Mouse (Mus musculus): ENCODE measurements around the gene Wdr63. TPM values are rescaled to one million over a fixed set of nuclear protein-coding genes. Genes with fewer than 3 reads are reported as not detected.
A peak's percentile ranks its signal among the peaks of the same experiment; 100 is the strongest.

Wdr63 gene
- under 1 TPM in 1 of 2 experiments, not detected in 1; 0.64 TPM for total RNA-seq (2021)

DNA sequence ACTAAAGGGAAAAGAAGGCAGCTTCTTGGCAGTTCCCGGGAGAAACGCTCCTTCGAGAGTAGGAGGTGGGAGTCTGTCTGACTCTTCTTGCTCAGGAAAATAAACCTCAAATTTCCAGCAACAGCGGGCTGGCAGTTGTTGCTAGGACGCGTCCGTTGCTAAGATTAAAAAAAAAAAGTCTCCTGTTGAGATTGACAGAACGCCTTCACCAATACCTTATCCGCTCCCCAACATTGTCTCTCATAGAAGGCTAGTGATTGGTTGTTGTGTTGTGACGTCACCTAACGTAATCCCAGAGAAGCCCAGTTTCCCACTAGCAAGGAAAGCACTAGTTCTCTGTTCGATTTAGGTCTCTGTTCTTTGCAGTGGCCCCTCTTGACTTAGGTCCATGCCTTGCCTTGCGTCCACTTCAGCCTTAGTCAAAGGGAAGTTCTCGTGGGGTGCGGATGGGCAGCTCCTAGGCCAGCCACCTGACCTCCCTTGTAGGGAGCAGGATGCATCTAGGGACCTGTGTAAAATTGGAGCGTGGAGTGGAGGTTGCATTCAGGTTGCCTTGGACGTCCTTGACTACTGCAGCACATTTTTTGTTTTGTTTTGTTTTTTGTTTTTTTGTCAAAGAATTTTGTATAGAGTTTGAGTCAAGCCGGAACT is at the start of gene Wdr63:
TSS of gene Wdr63 (minus strand) at position 210 of the 651 bp plus-strand sequence.
- peak; percentile 32 to 57 for DNase-seq (ENCODE audit: low spot score in 2 of 2)

DNA sequence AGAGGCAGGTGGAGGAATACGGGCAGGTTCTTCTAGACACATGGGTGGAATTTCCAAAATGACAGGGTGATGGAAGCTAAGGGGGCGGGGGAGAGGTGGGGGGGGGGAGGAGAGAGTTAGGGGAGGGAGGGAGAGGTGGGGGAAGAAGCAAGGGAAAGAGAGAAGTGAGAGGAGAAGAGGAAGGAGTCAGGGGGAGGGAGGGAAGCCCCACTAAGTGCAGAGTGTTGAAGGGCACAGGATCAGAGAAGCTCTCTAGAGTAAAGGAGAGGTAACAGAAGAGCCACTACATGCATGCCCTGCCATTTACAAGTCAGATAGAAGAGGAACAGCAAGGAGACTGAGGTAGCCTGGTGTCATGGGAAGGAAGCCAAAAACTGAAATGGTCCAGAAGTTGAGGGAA is 48.9 kb upstream of the Wdr63 start:
- intact Hi-C loops (cut with DNase I) = no loop called here
- no peak for DNase-seq (ENCODE audit: low spot score in 2 of 2)

More for the DNA sequence above, at the start of gene Wdr63:
- intact Hi-C loops (cut with DNase I) = no loop called here

DNA sequence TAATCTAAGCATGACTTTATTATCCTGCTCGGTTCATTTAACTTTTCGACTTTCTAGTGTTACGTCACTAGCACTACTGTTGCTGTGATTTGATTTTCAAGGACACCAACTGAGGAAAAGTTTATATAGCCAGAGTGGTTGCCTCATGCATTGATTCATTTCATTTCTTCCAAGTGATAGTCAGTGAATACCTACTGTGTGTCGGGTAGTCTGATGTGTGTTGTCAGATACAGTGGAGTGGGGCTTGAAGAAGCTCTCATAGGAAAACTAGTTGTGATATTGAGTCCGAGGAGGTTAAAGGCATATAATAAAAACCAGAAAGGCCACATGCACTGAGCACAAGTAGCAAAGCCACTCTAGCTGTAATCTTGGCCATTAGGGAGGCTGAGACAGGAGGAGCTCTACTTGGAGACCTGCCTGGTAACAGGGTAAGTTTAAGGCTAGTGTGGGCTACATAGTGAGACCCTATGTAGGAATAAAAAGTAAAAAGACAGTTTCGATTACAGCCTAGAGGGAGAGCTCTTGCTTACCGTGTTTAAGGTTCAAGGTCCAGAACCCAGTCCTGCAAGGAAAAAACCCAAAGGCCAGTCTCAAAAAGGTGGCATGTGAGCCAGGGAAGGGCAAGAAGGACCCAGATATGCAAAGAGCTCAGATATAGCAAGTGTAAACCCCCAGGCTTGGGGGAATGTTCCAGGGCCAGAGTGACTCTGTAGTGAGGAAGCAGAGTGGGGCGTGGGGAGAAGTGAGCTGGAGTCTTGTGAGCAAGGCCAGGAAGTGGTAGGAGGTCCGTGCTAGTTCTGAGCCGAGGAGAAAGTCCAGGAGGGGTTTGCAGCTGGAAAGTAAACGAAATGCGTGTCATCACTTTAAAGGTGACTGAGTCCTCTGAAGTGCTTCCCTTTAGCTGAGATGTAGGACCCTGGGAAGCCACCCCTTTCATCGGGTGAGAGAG is 48.0 kb upstream of the Wdr63 start:
- intact Hi-C loops (cut with DNase I) = no loop called here

DNA sequence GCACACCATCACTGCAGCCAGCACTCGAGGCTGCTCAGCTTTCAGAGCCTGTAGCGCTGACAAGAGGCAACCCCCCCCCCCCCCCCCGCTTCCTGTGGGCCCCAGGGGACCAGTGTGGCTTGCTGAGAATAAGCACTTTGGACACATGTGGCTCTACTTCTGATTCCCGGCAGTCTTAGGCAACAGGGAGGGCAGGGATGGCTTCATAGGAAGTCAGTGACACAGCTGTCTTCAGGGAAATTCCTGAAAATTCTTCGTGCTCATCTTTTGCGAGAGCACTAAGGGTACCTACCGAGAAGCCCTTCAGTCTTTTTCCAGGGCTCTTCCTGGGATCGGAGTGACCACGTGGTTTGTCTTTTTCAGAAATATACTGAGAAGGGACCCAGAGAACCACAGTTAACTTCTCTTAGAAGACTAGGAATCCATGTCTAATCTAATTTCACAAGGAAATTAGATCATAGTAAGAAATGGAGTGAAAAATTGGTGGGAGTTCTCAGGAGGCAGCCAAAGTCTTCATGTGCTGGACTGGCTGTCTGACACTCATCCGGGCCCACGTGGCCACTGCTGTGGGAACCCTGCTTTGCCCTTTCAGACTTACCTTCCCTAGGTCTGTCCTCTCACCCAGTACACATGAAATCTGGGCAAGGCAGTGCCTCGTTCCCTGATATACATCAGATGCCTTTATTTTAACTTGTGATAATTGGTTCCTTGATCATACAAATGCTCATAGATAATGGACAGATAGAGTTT is 46.1 kb upstream of the Wdr63 start:
- DNase-seq (ENCODE audit: low spot score in 2 of 2) = no peak
- intact Hi-C loops (cut with DNase I) = no loop called here

More for the DNA sequence above, 48.0 kb upstream of the Wdr63 start:
- DNase-seq (ENCODE audit: low spot score in 2 of 2) = no peak

DNA sequence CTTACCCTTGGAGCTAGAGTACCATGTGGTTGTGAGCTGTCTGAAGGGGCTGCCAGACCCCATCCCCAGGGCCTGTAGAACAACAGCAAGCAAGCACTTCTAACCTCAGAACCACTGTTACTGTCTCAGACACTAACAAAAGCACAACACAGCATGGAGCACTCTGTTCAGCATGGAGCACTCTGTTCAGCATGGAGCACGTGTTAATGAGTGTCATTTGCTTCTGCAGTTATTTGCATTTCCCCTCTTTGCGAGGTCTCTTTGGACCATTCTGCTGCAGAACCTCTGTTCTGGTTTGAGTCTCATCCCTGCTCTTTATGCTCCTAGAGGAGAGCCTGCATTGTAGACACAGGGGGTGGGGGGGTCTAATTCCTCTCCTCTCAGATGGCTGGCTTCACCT is 45.0 kb upstream of the Wdr63 start:
- intact Hi-C loops (cut with DNase I) = no loop called here
- no peak for DNase-seq (ENCODE audit: low spot score in 2 of 2)

DNA sequence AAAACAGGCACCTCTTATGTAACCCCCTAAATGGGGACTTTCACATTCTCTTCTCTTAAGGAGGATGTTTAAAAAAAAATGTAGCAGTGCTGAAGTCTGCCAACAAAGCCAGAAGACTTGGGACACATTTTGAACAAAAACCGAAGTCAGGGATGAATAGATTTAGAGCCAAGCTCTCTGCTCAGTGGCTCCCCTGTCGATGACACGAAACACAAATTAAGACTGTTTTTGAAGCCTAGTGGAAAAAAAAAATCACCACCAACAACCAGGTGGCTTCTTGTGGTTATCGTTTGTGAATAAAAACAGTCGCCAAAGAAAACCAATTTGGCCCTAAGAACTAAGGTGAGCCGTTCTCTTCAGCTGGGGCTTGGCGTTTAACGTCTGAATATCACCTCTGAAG is 44.4 kb upstream of the Wdr63 start:
- DNase-seq (ENCODE audit: low spot score in 2 of 2) = no peak
- intact Hi-C loops (cut with DNase I) = no loop called here

DNA sequence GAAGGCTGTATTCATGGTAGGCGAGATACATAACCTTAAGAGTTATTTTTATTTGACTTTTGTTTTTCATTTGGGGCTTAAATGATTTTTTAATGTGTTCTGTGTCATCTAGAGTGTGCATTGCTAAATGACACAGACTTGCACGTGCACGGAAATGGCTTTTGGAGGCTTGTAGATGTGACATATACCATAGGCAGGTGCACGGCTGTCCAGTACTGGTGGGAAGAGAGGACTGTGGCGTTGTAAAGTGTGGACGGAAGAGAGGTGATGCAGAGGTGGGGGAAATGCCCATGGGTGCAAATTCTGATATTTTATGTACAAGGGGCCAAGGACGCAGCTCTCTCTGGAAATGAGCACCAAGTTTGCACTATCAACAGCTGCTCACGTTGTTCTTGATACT is 43.8 kb upstream of the Wdr63 start:
- intact Hi-C loops (cut with DNase I) = no loop called here
- DNase-seq (ENCODE audit: low spot score in 2 of 2) = no peak

DNA sequence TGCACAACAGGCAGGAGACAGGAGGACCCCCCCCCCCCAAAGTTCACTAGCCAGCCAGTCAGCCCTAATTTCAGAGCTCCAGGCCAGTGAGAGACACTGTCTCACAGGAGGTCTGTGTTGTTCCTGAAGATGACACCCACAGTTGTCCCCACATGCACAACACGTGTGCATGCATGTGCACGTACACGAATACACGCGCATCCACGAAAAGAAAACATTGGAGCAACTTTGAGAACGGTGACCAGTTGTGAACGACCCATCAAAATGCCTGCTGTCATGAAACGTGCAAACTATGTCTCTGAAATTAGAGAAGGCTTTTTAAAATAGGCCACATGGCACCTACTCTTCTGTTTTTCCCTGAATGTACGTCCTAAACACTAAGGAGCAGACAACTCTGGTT is 43.4 kb upstream of the Wdr63 start:
- DNase-seq (ENCODE audit: low spot score in 2 of 2) = no peak
- intact Hi-C loops (cut with DNase I) = no loop called here

DNA sequence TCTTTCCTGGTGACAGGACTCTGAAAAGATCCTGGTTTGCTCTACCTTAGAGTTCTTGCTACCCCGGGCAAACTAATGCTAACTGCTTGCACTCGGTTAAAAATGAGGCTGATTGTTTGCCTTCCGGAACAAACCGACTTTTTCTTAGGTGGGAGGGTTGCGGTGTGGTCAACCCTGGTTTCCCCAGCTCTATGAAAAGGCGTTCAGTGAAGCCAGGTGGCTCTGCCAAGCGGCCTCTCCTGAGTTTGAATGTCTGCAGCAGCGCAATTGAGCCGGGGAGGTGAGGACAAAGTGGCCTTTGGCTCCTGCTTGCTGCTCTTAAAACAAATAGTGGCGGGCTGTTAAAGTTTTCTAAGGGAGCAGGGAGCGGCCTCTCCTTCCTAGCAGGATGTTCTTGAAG is 42.6 kb upstream of the Wdr63 start:
- intact Hi-C loops (cut with DNase I) = no loop called here
- no peak for DNase-seq (ENCODE audit: low spot score in 2 of 2)

DNA sequence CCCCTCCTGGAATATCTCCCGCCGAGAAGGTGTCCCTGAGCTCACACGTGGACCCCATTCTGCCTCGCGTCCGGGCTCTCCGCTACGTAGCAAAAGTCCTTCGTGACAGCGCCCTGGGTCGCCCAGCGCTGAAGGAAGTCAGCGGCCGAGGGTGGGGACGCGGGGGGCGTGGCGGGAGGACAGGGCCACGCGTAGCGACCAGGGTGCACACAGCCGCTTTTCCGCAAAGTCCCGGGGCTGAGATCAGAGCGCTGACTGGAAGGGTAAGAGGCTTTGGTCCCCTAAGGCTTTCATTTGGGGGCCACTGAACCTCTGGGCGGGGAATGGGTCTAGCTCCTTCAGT is 42.1 kb upstream of the Wdr63 start:
- intact Hi-C loops (cut with DNase I) = no loop called here
- no peak for DNase-seq (ENCODE audit: low spot score in 2 of 2)

DNA sequence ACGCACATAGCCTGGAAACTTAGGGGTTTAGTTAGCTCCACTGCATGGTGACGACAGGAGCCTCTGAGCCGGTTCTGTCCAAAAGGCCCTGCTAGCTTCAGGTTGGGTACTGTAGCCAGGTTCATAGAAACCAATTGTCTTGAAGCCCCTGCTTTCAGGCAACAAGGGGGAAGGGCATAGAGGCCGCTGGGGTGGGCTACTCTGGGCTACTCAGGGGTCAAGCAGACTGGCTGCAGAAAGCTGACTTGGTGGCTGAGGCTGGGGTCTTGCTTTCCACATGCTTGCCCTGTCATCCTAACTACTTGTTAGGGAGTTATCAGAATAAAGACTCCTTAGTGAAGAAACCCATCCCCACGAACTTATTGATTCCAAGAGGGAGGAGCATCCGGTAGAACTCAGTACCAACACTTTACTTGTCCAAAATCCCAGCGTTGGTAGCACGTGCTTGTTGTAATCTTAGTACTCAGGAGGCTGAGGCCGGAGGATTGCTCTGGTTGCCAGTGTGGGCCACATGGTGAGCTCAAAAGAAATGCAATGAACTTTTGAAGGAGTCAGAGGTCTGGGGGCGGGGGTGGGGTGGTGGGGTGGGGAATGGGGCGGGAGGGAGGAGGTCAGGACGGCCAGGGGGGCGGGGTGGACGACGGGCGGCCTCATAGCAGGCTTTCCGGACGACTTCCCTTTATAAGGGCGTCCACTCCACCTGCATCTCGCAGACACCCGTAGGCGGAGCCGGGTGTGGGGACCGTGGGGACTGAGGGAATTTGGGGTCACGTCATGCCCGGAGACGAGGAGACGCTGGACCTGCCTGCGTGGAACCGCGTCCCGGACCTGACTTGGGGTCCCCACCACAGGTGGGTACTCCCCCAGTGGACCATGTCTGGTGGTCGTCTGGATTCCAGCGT is 41.5 kb upstream of the Wdr63 start, which contains the start of gene Mcoln2:
TSS of gene Mcoln2 (plus strand) at position 678 of the 902 bp plus-strand sequence.
- DNase-seq (ENCODE audit: low spot score in 2 of 2) = no peak
- intact Hi-C loops (cut with DNase I) = no loop called here

DNA sequence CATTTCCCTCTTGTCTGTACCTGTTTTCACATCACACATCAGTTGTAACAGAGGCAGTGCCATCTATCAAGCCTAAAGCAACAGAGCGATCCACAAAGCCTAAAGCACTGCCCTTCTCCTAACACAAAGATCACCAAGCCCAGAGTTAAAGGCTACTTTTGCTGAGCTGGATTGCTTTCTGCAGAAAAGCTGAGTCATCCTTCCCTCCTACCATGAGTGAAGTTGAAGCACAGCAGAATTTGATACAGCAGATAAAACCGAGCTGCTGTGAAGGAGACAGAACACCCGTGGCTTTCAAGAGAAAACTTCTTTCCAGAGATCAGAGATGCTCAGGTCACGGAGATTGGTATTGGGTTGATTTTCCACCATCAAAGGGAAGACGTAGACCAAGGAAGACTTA is 38.2 kb upstream of the Wdr63 start:
- DNase-seq (ENCODE audit: low spot score in 2 of 2) = no peak
- intact Hi-C loops (cut with DNase I) = no loop called here

DNA sequence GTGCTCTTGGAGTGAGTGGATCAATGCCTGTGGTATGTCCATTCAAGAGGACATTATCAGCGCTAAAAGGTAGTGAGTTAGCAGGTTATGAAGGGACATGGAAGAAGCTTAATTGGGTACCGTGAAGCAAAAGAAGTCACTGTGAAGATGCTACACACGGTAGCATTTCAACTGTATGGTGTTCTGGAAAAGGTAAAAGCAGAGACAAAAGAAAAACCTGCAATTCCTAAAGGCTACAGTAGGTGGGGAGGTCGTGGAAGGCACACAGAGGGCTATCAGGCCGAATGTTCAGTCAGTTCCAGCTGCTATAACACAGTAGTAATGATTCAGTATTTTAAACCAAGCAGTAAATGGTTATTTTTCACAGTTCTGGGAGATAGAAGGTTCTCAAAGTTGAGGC is 37.6 kb upstream of the Wdr63 start:
- intact Hi-C loops (cut with DNase I) = no loop called here
- DNase-seq (ENCODE audit: low spot score in 2 of 2) = no peak

DNA sequence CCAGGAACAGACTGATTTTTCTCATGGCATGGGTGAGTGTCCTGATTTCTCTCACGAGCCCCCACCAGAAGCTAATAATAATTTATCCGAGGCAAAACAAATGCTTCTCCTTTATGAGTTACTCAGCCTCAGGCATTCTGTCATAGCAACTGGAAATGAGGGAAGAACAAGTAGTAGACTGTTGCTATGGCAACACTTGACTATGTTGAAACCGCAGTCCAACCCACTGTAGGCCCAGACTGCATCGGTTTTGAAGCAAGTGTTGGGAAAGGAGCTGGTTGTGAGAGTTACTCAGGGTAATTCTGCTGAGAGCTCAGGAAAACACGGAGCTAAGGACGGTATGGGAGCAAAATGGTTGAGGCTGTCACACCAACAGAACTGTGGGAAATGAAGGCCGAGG is 34.6 kb upstream of the Wdr63 start:
- intact Hi-C loops (cut with DNase I) = no loop called here
- no peak for DNase-seq (ENCODE audit: low spot score in 2 of 2)

DNA sequence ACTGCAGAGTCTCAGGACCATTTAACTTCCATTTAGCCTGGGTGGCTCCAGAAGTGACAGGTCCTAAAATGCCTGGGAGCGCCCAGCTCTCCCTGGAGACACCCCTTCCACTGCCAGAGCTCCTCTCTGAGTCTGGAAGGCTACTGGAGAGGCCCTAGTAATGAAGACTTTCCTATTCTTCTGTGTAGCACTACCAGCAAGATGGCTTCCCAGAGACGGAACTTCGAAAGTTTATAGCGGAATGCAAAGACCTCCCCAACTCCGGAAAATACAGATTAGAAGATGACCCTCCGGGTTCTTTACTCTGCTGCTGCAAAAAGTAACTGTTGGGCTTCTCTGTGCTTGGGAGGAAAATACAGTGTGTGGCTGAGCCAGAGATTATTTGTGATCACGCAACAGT is 32.3 kb upstream of the Wdr63 start:
- intact Hi-C loops (cut with DNase I) = no loop called here
- DNase-seq (ENCODE audit: low spot score in 2 of 2) = no peak

DNA sequence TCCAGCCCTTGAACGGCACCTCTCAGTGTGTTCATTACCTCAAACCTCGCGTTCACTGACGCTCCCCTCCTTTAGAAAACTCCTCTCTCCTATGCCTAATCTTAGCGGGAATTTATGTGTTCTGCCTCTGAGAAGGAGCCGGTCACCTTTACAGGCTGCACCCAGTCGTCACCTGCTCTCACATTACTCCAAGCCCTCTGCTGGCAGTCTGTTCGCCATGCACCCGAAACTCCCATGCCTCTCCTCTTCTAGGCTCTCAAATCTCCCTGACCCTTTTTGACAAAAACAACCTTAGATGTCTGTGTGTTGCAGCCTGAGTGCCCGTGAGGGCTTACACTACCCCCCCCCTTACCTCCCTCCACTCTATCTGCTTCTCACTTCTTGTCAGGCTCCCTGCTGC is 28.5 kb upstream of the Wdr63 start:
- DNase-seq (ENCODE audit: low spot score in 2 of 2) = no peak

DNA sequence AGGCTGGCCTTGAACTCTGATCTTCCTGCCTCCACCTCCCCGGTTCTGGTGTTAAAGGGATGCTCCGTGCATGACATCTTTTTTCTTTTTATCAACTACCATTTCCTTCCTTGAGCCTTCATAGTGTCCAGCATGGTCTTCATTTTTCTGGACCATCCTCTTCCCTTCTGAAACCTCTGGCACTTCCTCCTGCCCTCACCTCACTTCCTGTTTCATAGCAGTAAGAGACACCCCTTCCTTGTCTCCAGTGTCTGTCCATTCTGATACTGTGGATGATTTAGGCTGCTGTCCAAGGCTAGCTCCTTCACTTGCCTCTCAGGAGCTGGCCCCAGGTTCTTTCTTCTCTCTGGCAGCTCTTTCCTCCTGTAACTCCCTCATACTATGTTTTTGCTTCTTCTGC is 27.5 kb upstream of the Wdr63 start:
- intact Hi-C loops (cut with DNase I) = no loop called here
- DNase-seq (ENCODE audit: low spot score in 2 of 2) = no peak

More for the DNA sequence above, 28.5 kb upstream of the Wdr63 start:
- intact Hi-C loops (cut with DNase I) = no loop called here

DNA sequence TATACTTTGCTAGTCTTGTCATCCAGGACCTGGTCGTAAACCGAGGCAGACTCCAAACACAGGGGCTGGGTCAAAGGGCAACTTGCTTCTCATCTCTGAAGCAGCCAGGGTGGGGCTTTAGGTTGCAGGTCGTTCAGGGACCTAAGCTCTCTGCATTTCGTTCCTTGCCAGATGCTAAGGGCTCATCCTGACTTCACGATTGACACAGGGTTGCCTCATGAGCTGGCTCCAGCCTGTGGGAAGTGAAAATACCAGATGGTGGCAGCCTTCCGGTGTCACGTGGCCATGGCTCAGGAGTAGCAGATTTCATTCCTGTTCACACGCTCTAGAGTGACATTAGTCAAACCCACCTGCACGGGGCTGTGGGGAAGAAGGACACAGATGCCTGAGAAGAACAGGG is 26.9 kb upstream of the Wdr63 start:
- intact Hi-C loops (cut with DNase I) = no loop called here
- no peak for DNase-seq (ENCODE audit: low spot score in 2 of 2)

DNA sequence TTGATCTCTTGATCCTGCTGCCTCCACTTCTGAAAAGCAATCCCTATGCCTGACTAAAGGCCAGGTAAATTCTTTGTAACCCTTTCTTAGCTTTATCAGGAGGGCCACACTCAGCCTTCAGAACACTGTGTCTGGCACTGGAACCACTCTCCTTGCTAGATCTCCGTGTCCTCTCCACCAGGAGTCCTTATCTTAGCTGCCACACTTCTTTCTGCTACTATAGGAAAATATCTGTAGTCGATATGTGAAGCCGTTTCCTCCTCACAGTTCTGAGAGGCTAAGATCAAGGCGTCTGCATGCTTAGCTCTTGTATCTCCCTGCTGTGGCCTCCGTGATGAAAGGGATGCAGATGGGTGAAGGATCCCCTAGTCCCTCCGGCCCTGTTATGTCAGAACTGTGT is 19.3 kb upstream of the Wdr63 start:
- no peak for DNase-seq (ENCODE audit: low spot score in 2 of 2)
- intact Hi-C loops (cut with DNase I) = no loop called here

DNA sequence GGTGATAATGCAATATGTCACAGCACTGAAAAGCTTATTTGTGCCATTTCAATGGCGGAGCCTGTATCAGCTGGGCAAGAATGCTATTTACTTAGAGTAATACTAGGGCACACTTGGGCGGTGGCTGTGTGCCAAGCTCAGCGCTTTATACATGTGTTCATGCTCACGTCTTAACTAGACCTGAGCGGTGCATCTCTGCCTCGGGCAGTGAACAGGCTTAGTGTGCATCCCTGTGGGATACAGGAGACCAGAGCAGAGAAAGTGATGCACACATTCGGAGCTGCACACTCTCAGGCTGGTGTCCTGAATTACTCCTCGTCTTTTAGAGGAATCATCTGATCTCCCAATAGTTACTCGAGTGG is 15.5 kb upstream of the Wdr63 start:
- no peak for DNase-seq (ENCODE audit: low spot score in 2 of 2)
- intact Hi-C loops (cut with DNase I) = no loop called here

Data from left cerebral cortex, postnatal 36 days (tissue).